Mouse (Mus musculus): ENCODE data around the gene Ankrd13d.

The Ankrd13d gene

DNA sequence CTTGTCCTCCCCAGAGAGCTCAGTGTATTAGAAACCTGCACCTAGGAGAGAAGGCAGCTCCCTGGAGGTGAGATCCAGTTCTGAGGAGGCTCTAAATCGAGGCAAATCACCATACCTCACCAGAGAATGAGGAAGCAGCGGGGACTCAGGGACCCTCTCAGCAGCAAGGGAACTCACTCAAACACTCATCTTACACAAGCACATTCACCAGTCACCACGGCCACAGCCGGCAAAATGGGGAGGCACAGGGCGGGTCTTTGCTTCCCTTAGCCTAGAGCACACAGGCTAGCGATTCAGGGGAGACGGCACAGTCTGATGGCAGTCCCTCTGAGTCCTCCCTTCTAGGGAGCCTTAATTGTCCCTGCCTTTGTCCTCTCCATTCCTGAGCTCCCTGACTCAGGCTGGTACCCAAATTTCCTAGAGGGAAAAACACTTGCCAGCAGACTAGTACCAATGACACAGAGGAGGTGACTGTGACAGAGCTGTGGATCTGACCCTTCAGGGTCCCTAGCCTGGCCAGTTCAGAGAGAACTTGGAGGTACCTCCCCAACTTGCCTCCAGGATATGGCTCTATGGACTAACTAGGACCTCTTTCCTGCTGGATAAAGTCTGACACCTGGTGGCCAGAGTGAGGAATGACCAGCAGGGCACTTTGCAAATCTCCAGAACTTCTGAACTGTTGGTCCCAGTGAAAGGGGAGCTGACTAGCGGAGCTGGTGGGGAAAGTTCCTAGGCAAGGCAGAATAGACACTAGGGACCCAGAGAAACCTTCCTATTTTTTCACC lies 54.9 kb downstream of the Ankrd13d start:
- in situ Hi-C loops (cut with MboI, MseI) = no loop called here

GRCm38 (mm10) chr19:4227446-4227845 lies 55.5 kb downstream of the Ankrd13d start:
- in situ Hi-C loops (cut with MboI, MseI) = no loop called here

DNA sequence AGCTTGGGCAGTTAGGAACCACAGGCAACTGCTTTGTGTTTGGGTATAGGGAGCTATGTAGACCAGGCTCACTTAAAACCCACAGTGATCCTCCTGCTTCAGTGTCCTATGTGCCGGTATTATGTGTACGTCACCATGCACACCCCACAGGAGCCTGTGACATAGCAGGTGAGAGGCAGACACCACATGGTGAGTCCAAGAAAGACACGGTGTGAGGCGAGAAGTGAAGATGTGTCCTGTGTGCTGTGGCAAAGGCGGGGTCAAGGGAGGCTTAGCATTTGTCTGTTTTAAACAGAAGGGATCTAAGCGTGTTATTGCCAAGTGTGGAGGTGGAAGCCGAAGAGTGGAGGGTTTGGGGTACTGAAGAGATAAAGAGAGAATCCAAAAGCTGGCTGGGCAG lies 56.2 kb downstream of the Ankrd13d start:
- in situ Hi-C loops (cut with MboI, MseI) = no loop called here

- in situ Hi-C loops (cut with MboI, MseI) = no loop called here
These were observed 60.8 kb downstream of the Ankrd13d start for GRCm38 (mm10) chr19:4222165-4222564.

- in situ Hi-C loops (cut with MboI, MseI) = no loop called here
These were observed 61.8 kb downstream of the Ankrd13d start for GRCm38 (mm10) chr19:4220957-4221743.

DNA sequence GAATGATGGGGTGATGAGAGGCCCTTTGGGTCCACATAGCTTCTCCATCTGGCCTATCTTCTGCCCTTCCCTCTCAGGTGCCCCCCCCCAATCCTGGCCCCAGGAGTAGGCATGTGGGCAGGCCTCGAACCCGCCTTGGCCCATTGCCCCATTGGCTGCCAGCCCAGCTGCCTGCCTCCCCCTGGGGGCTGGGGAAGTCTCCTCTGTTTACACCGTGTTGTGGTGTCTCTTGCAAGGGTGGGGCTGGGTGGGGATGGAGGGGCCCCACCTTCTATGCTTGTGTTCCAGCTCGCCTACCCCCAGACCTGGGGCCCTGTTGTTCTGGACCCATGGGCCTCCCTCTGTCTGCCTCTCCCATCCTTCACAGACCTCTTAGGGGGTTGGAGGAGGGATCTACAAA lies 62.5 kb downstream of the Ankrd13d start:
- in situ Hi-C loops (cut with MboI, MseI) = no loop called here

All from T-helper 1 cell (primary cell).